Mouse (Mus musculus) heart, embryonic 11.5 days (tissue): ENCODE results near the gene Maml2. TPM values are rescaled to one million over a fixed set of nuclear protein-coding genes. Genes with fewer than 3 reads are reported as not detected.

Experiments used
- ATAC-seq: fragments of 200-750 bp; cut with Nextera tagmentation; replicated peaks from 2 replicates; pipeline ENCODE4 v1.8.0; 2017; ENCODE audit warnings: moderate library complexity; ENCODE audit not compliant: insufficient number of reproducible peaks, low FRiP score, low TSS enrichment
- H3K27ac ChIP-seq: fragments of 300-500 bp; sonication (generic); 2 replicates; pipeline ENCODE4 v1.5.1; 2014; ENCODE audit warnings: mild to moderate bottlenecking, low read depth, low read length
- H3K27me3 ChIP-seq: fragments of 300-500 bp; sonication (generic); 2 replicates; pipeline ENCODE4 v1.6.1; 2014; ENCODE audit warnings: mild to moderate bottlenecking, low read length, mixed read lengths; ENCODE audit not compliant: control insufficient read depth, insufficient read depth
- H3K36me3 ChIP-seq: fragments of 300-500 bp; sonication (generic); 2 replicates; pipeline ENCODE4 v1.6.1; 2014; ENCODE audit warnings: mild to moderate bottlenecking, low read length, moderate library complexity, mixed read lengths; ENCODE audit not compliant: control insufficient read depth, insufficient read depth
- H3K4me1 ChIP-seq: fragments of 300-500 bp; sonication (generic); 2 replicates; pipeline ENCODE4 v1.6.1; 2014; ENCODE audit warnings: low read length; ENCODE audit not compliant: control insufficient read depth, insufficient read depth
- H3K4me2 ChIP-seq: fragments of 300-500 bp; sonication (generic); 2 replicates; pipeline ENCODE4 v1.6.1; 2014; ENCODE audit warnings: mild to moderate bottlenecking, moderate library complexity
- H3K4me3 ChIP-seq: fragments of 300-500 bp; sonication (generic); 2 replicates; pipeline ENCODE4 v1.5.1; 2014; ENCODE audit warnings: low read depth, low read length
- H3K9ac ChIP-seq: fragments of 300-500 bp; sonication (generic); 2 replicates; pipeline ENCODE4 v1.6.1; 2014; ENCODE audit warnings: mild to moderate bottlenecking, low read depth, low read length, moderate library complexity
- H3K9me3 ChIP-seq: fragments of 300-500 bp; sonication (generic); replicated peaks from 2 replicates; pipeline ENCODE4 v1.6.1; 2016; ENCODE audit warnings: low read length; ENCODE audit not compliant: control insufficient read depth
- WGBS: fragments of 180-500 bp; shearing (Covaris S2); extraction: QIAGEN DNeasy Blood & Tissue Kit; methylation state at CpG from one replicate; pipeline ENCODE4 v1.1.7; 2014; ENCODE audit not compliant: insufficient replicate concordance; 5-methylcytosine and 5-hydroxymethylcytosine counted together
- polyA plus RNA-seq: library from polyadenylated mRNA; unstranded; fragments of >200 nt; fragmentation: Nextera tagmentation; extraction: Ambion mirVana; gene quantifications from 2 replicates; pipeline ENCODE4 v1.2.1, GENCODE M21; 2014

The Maml2 gene
- 9.1 and 9.2 TPM in 2 replicates for polyA plus RNA-seq

- Histone ChIP-seq H3K36me3 (no peaks in the 10 kb centered on the region), H3K4me3 (peak within 1 kb of the TSS; percentile 71), H3K9ac (peak within 1 kb of the TSS; percentile 83), H3K9me3 (no peaks in the 10 kb centered on the region), H3K4me1 (peaks cover 41% of the 10 kb centered on the region), H3K27ac (peak within 1 kb of the TSS; percentile 83), H3K27me3 (no peaks in the 10 kb centered on the region), H3K4me2 (peak within 1 kb of the TSS; percentile 97)
- peak; percentile 69 for ATAC-seq
- WGBS = under 1% methylated on average over 23 of the region's 23 CpGs
Observed at GRCm38 (mm10) chr9:13297668-13298512, at the start of gene Maml2. Maml2 (plus strand) TSS chr9:13297957.

DNA sequence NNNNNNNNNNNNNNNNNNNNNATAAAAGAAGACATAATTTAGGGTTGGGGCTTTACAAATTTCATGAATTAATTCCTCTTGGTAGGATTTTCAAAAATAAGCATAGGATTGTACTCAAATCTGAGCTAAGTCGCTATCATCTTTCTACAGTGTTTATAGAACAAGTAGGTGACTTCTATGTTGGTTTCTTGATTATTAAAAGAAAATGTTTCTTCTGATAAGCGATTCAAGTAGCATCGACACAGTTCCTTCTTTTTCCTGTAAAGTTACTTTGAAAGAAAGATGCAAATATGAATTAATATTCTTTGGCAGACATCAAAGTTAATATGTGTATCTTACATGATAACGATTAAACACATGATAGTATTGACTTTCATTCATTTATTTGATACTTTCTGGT is 49.7 kb upstream of the Maml2 start:
- 88% methylated on average over 4 of the region's 4 CpGs for WGBS
- no peak for ATAC-seq
- Histone ChIP-seq H3K36me3 (no peaks in the 10 kb centered on the region), H3K4me1 (peaks cover 14% of the 10 kb centered on the region), H3K9me3 (no peaks in the 10 kb centered on the region), H3K4me2 (no peak overlapping the region), H3K9ac (no peak overlapping the region), H3K4me3 (no peak overlapping the region), H3K27me3 (no peaks in the 10 kb centered on the region), H3K27ac (no peak overlapping the region)

- Histone ChIP-seq H3K36me3 (no peaks in the 10 kb centered on the region), H3K9me3 (no peaks in the 10 kb centered on the region), H3K9ac (no peak overlapping the region), H3K4me1 (0 out of 2 replicates have a peak, but pooled peaks cover 2% of the 10 kb centered on the region), H3K4me2 (no peak overlapping the region), H3K27me3 (no peaks in the 10 kb centered on the region), H3K27ac (no peak overlapping the region), H3K4me3 (no peak overlapping the region)
- ATAC-seq = no peak
- 90% methylated on average over 2 of the region's 2 CpGs for WGBS
Observed at GRCm38 (mm10) chr9:13251251-13251650, 46.5 kb upstream of the Maml2 start.

DNA sequence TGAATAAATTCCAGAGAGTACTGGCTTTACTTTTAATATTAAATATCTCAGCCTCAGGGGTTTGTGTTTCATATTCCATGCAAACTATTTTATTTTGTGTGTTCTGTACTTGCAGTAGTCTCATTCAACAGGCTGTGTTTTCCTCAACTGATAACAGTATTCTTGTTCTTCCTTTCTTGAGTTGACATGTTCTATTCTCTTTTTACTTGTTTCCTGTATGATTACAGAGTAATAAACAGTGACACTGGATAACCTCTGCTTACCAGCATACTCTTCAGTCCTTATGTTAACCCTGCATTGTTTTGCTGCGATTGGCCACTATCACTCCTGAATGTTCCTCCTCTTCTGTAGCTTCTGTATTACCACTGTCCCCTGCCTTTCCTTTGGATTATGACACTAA is 41.0 kb upstream of the Maml2 start:
- Histone ChIP-seq H3K27ac (no peak overlapping the region), H3K9ac (no peak overlapping the region), H3K36me3 (no peaks in the 10 kb centered on the region), H3K4me3 (no peak overlapping the region), H3K27me3 (no peaks in the 10 kb centered on the region), H3K4me1 (no peaks in the 10 kb centered on the region), H3K9me3 (no peaks in the 10 kb centered on the region), H3K4me2 (no peak overlapping the region)
- 71% methylated on average over 1 of the region's 1 CpGs for WGBS
- no peak for ATAC-seq

GRCm38 (mm10) chr9:13258173-13258572 is 39.6 kb upstream of the Maml2 start:
- Histone ChIP-seq H3K9me3 (no peaks in the 10 kb centered on the region), H3K4me1 (no peaks in the 10 kb centered on the region), H3K4me2 (no peak overlapping the region), H3K4me3 (no peak overlapping the region), H3K27me3 (no peaks in the 10 kb centered on the region), H3K27ac (no peak overlapping the region), H3K36me3 (no peaks in the 10 kb centered on the region), H3K9ac (no peak overlapping the region)
- 89% methylated on average over 2 of the region's 2 CpGs for WGBS
- ATAC-seq = no peak

GRCm38 (mm10) chr9:13260980-13261379 is 36.8 kb upstream of the Maml2 start:
- no peak overlapping the region for H3K9ac ChIP-seq
- H3K9me3 ChIP-seq = no peaks in the 10 kb centered on the region
- no peak overlapping the region for H3K4me2 ChIP-seq
- ATAC-seq = no peak
- no peaks in the 10 kb centered on the region for H3K36me3 ChIP-seq
- 31% methylated on average over 3 of the region's 3 CpGs for WGBS
- no peak overlapping the region for H3K27ac ChIP-seq
- no peak overlapping the region for H3K4me3 ChIP-seq
- no peaks in the 10 kb centered on the region for H3K27me3 ChIP-seq
- no peaks in the 10 kb centered on the region for H3K4me1 ChIP-seq

DNA sequence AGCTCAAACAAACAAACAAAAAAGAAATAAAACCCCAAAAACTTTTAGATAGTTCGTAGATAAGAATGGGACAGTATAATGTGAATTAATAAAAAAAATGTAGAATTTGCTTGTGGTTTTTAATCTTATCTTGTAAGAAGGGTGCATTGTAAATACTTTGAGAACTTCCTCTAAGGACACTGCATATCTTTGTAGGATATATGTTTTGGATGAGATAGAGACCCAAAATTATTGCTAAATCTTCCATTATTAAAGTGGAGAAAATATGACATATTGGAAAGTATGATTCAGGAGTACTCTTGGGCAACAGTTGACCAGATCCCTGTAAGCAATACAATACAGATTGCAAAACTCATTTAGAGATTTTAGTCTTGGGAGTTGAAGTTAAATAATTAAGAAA is 24.5 kb upstream of the Maml2 start:
- no peak overlapping the region for H3K9ac ChIP-seq
- H3K27me3 ChIP-seq = no peaks in the 10 kb centered on the region
- ATAC-seq = no peak
- H3K27ac ChIP-seq = no peak overlapping the region
- WGBS = 75% methylated on average over 1 of the region's 1 CpGs
- no peaks in the 10 kb centered on the region for H3K9me3 ChIP-seq
- H3K36me3 ChIP-seq = no peaks in the 10 kb centered on the region
- no peaks in the 10 kb centered on the region for H3K4me1 ChIP-seq
- no peak overlapping the region for H3K4me3 ChIP-seq
- H3K4me2 ChIP-seq = no peak overlapping the region

- H3K27me3 ChIP-seq = no peaks in the 10 kb centered on the region
- H3K36me3 ChIP-seq = no peaks in the 10 kb centered on the region
- H3K9ac ChIP-seq = no peak overlapping the region
- no peak for ATAC-seq
- WGBS = 67% methylated on average over 2 of the region's 2 CpGs
- no peaks in the 10 kb centered on the region for H3K4me1 ChIP-seq
- no peaks in the 10 kb centered on the region for H3K9me3 ChIP-seq
- no peak overlapping the region for H3K4me2 ChIP-seq
- no peak overlapping the region for H3K4me3 ChIP-seq
- H3K27ac ChIP-seq = no peak overlapping the region
Observed at GRCm38 (mm10) chr9:13287482-13287881, 10.3 kb upstream of the Maml2 start.
